Mouse (Mus musculus) embryonic facial prominence, embryonic 11.5 days (tissue): Measurements from ENCODE around the gene Tmem11. TPM values are rescaled to one million over a fixed set of nuclear protein-coding genes. Genes with fewer than 3 reads are reported as not detected.
A peak's percentile ranks its signal among the peaks of the same experiment; 100 is the strongest.
"Not testable (repeated sequence)": the region's sequence is repeated elsewhere in the genome, so short reads cannot be mapped to it uniquely, and the experiment has no call there.

Experiments
- ATAC-seq: fragments of 200-750 bp; cut with Nextera tagmentation; replicated peaks from 2 replicates; pipeline ENCODE4 v1.8.0; 2017; ENCODE audit warnings: low read depth; ENCODE audit not compliant: insufficient number of reproducible peaks, low FRiP score, low TSS enrichment
- DNase-seq: peaks from one replicate; pipeline ENCODE4 v3.0.0-alpha.2; 2015; ENCODE audit warnings: low spot score
- H3K27ac ChIP-seq: fragments of 300-500 bp; sonication (generic); replicated peaks from 2 replicates; pipeline ENCODE4 v1.5.1; 2014; ENCODE audit warnings: mild to moderate bottlenecking, low read depth, low read length, control low read depth
- H3K27me3 ChIP-seq: fragments of 300-500 bp; sonication (generic); 2 replicates; pipeline ENCODE4 v1.6.1; 2014; ENCODE audit warnings: mild to moderate bottlenecking, low read length, moderate library complexity, mixed read lengths; ENCODE audit not compliant: control insufficient read depth, insufficient read depth
- H3K36me3 ChIP-seq: fragments of 300-500 bp; sonication (generic); replicated peaks from 2 replicates; pipeline ENCODE4 v1.6.1; 2014; ENCODE audit warnings: low read depth, mild to moderate bottlenecking, low read length, moderate library complexity, mixed read lengths; ENCODE audit not compliant: control insufficient read depth, insufficient read depth
- H3K4me1 ChIP-seq: fragments of 300-500 bp; sonication (generic); 2 replicates; pipeline ENCODE4 v1.6.1; 2014; ENCODE audit warnings: low read length, mixed read lengths; ENCODE audit not compliant: control insufficient read depth, insufficient read depth
- H3K4me2 ChIP-seq: fragments of 300-500 bp; sonication (generic); 2 replicates; pipeline ENCODE4 v1.6.1; 2014; ENCODE audit warnings: low read depth, mild to moderate bottlenecking, control low read depth, low read length, moderate library complexity
- H3K4me3 ChIP-seq: fragments of 300-500 bp; sonication (generic); 2 replicates; pipeline ENCODE4 v1.5.1; 2014; ENCODE audit warnings: low read depth, low read length, control low read depth
- H3K9ac ChIP-seq: fragments of 300-500 bp; sonication (generic); replicated peaks from 2 replicates; pipeline ENCODE4 v1.6.1; 2014; ENCODE audit warnings: mild to moderate bottlenecking, control low read depth, low read length
- H3K9me3 ChIP-seq: fragments of 300-500 bp; sonication (generic); replicated peaks from 2 replicates; pipeline ENCODE4 v1.6.1; 2016; ENCODE audit warnings: mild to moderate bottlenecking, low read length, inconsistent platforms, mixed read lengths; ENCODE audit not compliant: control insufficient read depth
- WGBS: fragments of 180-500 bp; shearing (Covaris S2); extraction: QIAGEN DNeasy Blood & Tissue Kit; methylation state at CpG from one replicate; pipeline ENCODE4 v1.1.7; 2014; 5-methylcytosine and 5-hydroxymethylcytosine counted together
- polyA plus RNA-seq: library from polyadenylated mRNA; unstranded; fragments of >200 nt; fragmentation: Nextera tagmentation; extraction: Ambion mirVana; gene quantifications from 2 replicates; pipeline ENCODE4 v1.2.1, GENCODE M21; 2014

The Tmem11 gene
- polyA plus RNA-seq, 1 experiment from 2014 or later = 60.4 TPM

DNA sequence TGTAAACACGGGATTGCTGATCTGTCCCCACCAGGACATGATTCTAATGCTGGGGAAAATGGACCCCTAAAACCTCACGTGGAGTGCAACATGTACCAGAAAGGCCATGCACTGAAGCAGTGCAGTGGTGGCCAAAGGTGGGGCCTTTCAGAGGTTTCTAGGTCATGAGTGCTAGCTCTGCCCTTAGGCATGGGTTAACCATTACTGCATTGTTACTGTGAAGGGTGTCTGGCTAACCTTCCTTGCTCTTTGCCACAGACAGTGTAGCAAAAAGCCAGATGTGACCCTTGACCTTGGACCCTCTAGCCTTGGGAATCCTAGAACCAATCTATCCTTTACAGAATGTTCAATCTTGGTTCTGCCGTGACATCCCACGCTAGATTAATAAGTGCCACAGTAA is 23.4 kb upstream of the Tmem11 start:
- Histone ChIP-seq H3K27ac (no peak overlapping the region), H3K36me3 (peaks cover 7% of the 10 kb centered on the region; the same call in 1 of the 2 replicates)
- WGBS = 34% methylated on average over 4 of the region's 4 CpGs

GRCm38 (mm10) chr11:60902001-60902400 is 22.9 kb upstream of the Tmem11 start:
- Histone ChIP-seq H3K27ac (no peak overlapping the region), H3K9me3 (no peaks in the 10 kb centered on the region), H3K4me2 (no peak overlapping the region), H3K4me3 (no peak overlapping the region), H3K27me3 (no peaks in the 10 kb centered on the region), H3K4me1 (no peaks in the 10 kb centered on the region), H3K9ac (no peak overlapping the region), H3K36me3 (peaks cover 7% of the 10 kb centered on the region; the same call in 1 of the 2 replicates)
- DNase-seq (no peak), ATAC-seq (no peak)
- 59% methylated on average over 7 of the region's 7 CpGs for WGBS

More for the DNA sequence above, 23.4 kb upstream of the Tmem11 start:
- H3K4me2 ChIP-seq = no peak overlapping the region
- no peak overlapping the region for H3K9ac ChIP-seq
- no peaks in the 10 kb centered on the region for H3K9me3 ChIP-seq
- H3K27me3 ChIP-seq = no peaks in the 10 kb centered on the region
- H3K4me3 ChIP-seq = no peak overlapping the region
- DNase-seq = no peak
- no peak for ATAC-seq
- H3K4me1 ChIP-seq = no peaks in the 10 kb centered on the region

- Histone ChIP-seq H3K27me3 (no peaks in the 10 kb centered on the region), H3K9me3 (no peaks in the 10 kb centered on the region), H3K9ac (no peak overlapping the region), H3K4me1 (no peaks in the 10 kb centered on the region), H3K36me3 (no peaks in the 10 kb centered on the region), H3K4me2 (no peak overlapping the region), H3K27ac (no peak overlapping the region), H3K4me3 (no peak overlapping the region)
- WGBS = 17% methylated on average over 4 of the region's 4 CpGs
- DNase-seq (peak; percentile 85), ATAC-seq (0 out of 2 replicates have a peak, but pooled peaks have one; percentile 52)
These were observed 16.8 kb upstream of the Tmem11 start for GRCm38 (mm10) chr11:60895915-60896314.

DNA sequence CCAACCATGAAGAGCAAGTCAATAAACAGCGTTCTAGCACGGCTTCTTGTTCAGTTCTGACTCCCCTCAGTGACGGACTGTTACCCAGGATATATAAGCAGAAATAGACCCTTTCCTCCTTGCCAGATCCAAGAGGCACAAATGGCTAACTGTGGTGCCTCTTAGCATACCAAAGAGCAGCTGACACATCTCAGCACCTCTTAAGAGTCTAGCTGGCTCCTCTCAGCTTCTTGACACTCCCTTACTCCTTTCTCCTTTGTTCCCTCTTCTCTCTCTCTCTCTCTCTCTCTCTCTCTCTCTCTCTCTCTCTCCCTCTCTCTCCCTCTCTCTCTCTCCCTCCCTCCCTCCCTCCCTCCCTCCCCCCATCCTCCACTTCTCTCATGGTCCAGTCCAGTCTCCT is 11.7 kb upstream of the Tmem11 start:
- no peak overlapping the region for H3K27ac ChIP-seq
- H3K36me3 ChIP-seq = no peaks in the 10 kb centered on the region
- 51% methylated on average over 3 of the region's 3 CpGs for WGBS
- ATAC-seq (no peak), DNase-seq (no peak)
- H3K9ac ChIP-seq = no peak overlapping the region
- no peaks in the 10 kb centered on the region for H3K4me1 ChIP-seq
- no peak overlapping the region for H3K4me2 ChIP-seq
- H3K27me3 ChIP-seq = no peaks in the 10 kb centered on the region
- H3K9me3 ChIP-seq = no peaks in the 10 kb centered on the region
- H3K4me3 ChIP-seq = no peak overlapping the region

DNA sequence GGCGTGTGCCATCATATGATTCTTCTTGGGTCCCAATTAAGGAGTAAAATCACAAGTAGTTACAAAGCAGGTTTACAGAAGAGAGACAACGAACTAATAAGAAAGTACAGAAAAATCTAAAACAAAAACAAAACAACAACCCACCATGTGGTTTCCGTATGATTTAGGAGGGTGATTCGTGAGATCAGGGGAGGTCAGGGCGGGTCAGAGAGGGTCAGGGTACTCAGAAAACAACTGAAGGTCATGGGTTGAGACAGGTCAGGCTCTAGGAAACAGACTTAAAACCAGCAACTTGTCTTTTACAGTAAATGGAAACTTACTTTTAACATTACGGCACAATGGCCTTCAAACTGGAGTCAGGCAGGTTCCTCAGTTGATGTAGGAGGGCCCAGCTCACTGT is 11.2 kb upstream of the Tmem11 start:
- Histone ChIP-seq H3K27ac (no peak overlapping the region), H3K4me3 (no peak overlapping the region), H3K4me2 (no peak overlapping the region), H3K4me1 (no peaks in the 10 kb centered on the region), H3K27me3 (no peaks in the 10 kb centered on the region), H3K9me3 (no peaks in the 10 kb centered on the region), H3K9ac (no peak overlapping the region), H3K36me3 (no peaks in the 10 kb centered on the region)
- WGBS = 39% methylated on average over 6 of the region's 6 CpGs
- DNase-seq (no peak), ATAC-seq (no peak)

GRCm38 (mm10) chr11:60889861-60890260 is 10.8 kb upstream of the Tmem11 start:
- WGBS = 57% methylated on average over 2 of the region's 2 CpGs
- no peak overlapping the region for H3K27ac ChIP-seq
- no peaks in the 10 kb centered on the region for H3K36me3 ChIP-seq
- H3K4me2 ChIP-seq = no peak overlapping the region
- H3K9ac ChIP-seq = no peak overlapping the region
- DNase-seq = no peak
- H3K4me1 ChIP-seq = no peaks in the 10 kb centered on the region
- H3K9me3 ChIP-seq = no peaks in the 10 kb centered on the region
- no peaks in the 10 kb centered on the region for H3K27me3 ChIP-seq
- no peak overlapping the region for H3K4me3 ChIP-seq
- no peak for ATAC-seq

DNA sequence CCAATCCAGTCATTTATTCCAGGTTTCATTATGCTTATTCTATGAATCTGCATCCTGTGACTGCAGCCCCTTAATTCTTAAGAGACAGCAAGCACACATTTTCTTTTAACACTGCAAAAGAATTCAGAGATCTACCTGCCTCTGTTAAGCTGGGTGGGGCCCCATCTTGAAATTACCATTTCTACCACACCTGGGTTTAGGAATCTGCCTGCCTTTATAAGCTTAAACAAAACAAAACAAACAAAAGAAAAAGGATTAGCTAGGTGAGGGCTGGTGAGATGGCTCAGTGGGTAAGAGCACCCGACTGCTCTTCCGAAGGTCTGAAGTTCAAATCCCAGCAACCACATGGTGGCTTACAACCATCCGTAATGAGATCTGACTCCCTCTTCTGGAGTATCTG is 7.9 kb upstream of the Tmem11 start:
- H3K4me1 ChIP-seq, H3K27ac ChIP-seq, H3K9me3 ChIP-seq, H3K36me3 ChIP-seq, H3K9ac ChIP-seq, H3K4me2 ChIP-seq, H3K4me3 ChIP-seq, ATAC-seq, DNase-seq, H3K27me3 ChIP-seq: not testable (repeated sequence)
- 85% methylated on average over 2 of the region's 3 CpGs for WGBS

- H3K36me3 ChIP-seq = no peaks in the 10 kb centered on the region
- no peaks in the 10 kb centered on the region for H3K27me3 ChIP-seq
- no peaks in the 10 kb centered on the region for H3K9me3 ChIP-seq
- no peak overlapping the region for H3K4me3 ChIP-seq
- H3K27ac ChIP-seq = no peak overlapping the region
- no peaks in the 10 kb centered on the region for H3K4me1 ChIP-seq
- H3K9ac ChIP-seq = no peak overlapping the region
- no peak for ATAC-seq
- H3K4me2 ChIP-seq = no peak overlapping the region
- DNase-seq = no peak
- WGBS = 63% methylated on average over 3 of the region's 3 CpGs
These were observed 3.3 kb upstream of the Tmem11 start for GRCm38 (mm10) chr11:60882386-60882785.
